Mouse (Mus musculus) lung, adult 18-20 months (tissue): ENCODE results near the gene Psmf1.

ENCODE experiments used
- DNase-seq, 2 experiments: peaks; one replicate each; pipeline ENCODE4 v3.0.0; 2022; ENCODE audit warnings: mixed read lengths in 2 of 2

Psmf1 gene

GRCm38 (mm10) chr2:151733151-151733865 is 10.7 kb downstream of the Psmf1 start:
- DNase-seq = no peak

GRCm38 (mm10) chr2:151724094-151724493 is 19.9 kb downstream of the Psmf1 start:
- DNase-seq = no peak

GRCm38 (mm10) chr2:151716318-151717055 is 27.5 kb downstream of the Psmf1 start:
- DNase-seq = no peak

GRCm38 (mm10) chr2:151715526-151715925 is 28.5 kb downstream of the Psmf1 start:
- no peak for DNase-seq

- DNase-seq = no peak
Observed at GRCm38 (mm10) chr2:151712647-151713046, 31.3 kb downstream of the Psmf1 start.

- DNase-seq = no peak
Observed at GRCm38 (mm10) chr2:151702851-151703190, 41.2 kb downstream of the Psmf1 start.

GRCm38 (mm10) chr2:151702146-151702850 is 41.7 kb downstream of the Psmf1 start:
- DNase-seq = peak in 1 of 2 experiments; percentile 33

GRCm38 (mm10) chr2:151701231-151702145 is 42.5 kb downstream of the Psmf1 start, which contains the start of gene Tmem74b:
Gene Tmem74b (plus strand): TSS chr2:151702008.
- DNase-seq = no peak

- no peak for DNase-seq
Observed at GRCm38 (mm10) chr2:151682976-151683375, 61.0 kb downstream of the Psmf1 start.

- DNase-seq = no peak
Observed at GRCm38 (mm10) chr2:151682357-151682756, 61.6 kb downstream of the Psmf1 start.

- no peak for DNase-seq
Observed at GRCm38 (mm10) chr2:151676234-151676633, 67.8 kb downstream of the Psmf1 start.

GRCm38 (mm10) chr2:151670968-151671329 is 73.0 kb downstream of the Psmf1 start:
- DNase-seq = no peak

GRCm38 (mm10) chr2:151670026-151670967 is 73.7 kb downstream of the Psmf1 start:
- no peak for DNase-seq

GRCm38 (mm10) chr2:151668433-151668832 is 75.6 kb downstream of the Psmf1 start, which contains the start of gene Rad21l:
Gene Rad21l (minus strand): TSS chr2:151668533.
- no peak for DNase-seq
